Comparison of ENCODE assay signal across 8 mouse cellular contexts in the genomic region with DNA sequence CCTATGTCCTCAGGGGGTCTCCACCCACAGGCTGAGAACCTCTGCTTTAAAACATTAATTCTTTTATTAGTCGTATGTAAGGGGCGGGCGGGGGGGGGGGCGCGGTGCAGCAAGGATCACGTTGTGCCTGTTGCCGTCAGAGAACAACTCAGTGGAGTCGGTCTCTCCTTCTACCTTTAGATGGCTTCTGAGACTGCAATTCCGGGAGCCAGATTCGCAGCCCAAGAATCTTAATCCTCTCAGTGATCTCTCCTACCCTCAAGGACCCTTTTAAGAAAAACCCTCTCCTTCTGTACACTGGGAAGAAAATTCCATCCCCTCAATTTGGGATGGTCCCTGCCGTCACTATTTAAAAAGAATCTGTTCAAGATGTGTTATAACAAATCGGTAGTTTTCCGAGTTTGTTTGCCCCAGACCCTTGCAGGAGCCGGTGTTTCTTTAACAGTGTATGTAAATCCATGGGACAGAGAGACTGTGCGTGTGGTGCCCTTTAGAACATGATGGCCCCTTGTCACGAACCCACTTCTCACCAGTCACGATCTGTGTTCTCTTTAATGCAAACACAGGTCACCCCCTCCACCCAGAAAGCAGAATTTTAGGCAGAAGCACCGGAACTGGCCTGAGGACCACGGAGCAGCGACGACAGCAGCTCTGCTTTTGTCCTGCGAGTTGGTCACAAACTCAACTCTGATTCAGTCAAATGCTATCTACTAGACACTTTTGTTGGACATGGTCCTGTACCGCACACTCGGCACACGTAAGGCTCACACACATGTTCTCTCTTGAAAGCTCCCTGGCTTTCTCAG. TPM values are rescaled to one million over a fixed set of nuclear protein-coding genes. Genes with fewer than 3 reads are reported as not detected.
DNase-seq lines count a peak whose midpoint lies in the region; ATAC-seq and TF ChIP-seq lines count a peak whose summit lies in the region.

No protein-coding gene starts in this region.

- H3K4me2 ChIP-seq in forebrain, embryonic 12.5 days, result peak overlapping the region; percentile 93
- H3K4me2 ChIP-seq in liver, embryonic 12.5 days, result peak overlapping the region; percentile 71

- H3K4me1 ChIP-seq in forebrain, embryonic 12.5 days, result peaks cover 17% of the 10 kb centered on the region
- peaks cover 13% of the 10 kb centered on the region for H3K4me1 ChIP-seq in liver, embryonic 12.5 days

- ATAC-seq in forebrain, embryonic 12.5 days (ENCODE audit: low FRiP score), result no peak; the same call in 1 of the 2 replicates
- ATAC-seq in liver, embryonic 12.5 days, result peak; percentile 57; the same call in 1 of the 2 replicates

- H3K27ac ChIP-seq in gastrocnemius, adult 2 months, result no peak overlapping the region
- no peak overlapping the region for H3K27ac ChIP-seq in forebrain, embryonic 12.5 days
- H3K27ac ChIP-seq in liver, embryonic 12.5 days, result no peak overlapping the region

- H3K36me3 ChIP-seq in forebrain, embryonic 12.5 days (replicated peaks), result no peaks in the 10 kb centered on the region
- no peaks in the 10 kb centered on the region for H3K36me3 ChIP-seq in liver, embryonic 12.5 days

- H3K27me3 ChIP-seq in forebrain, embryonic 12.5 days, result peaks cover 52% of the 10 kb centered on the region
- H3K27me3 ChIP-seq in liver, embryonic 12.5 days (replicated peaks), result peaks cover 62% of the 10 kb centered on the region

- intact Hi-C loops in gastrocnemius, adult 2 months (cut with DNase I), result loop anchor here (1.0 kb wide), 1 partner anchor 31 kb away; no protein-coding TSS in a partner anchor
- intact Hi-C loops in left cerebral cortex, postnatal 36 days (cut with DNase I), result loop anchor here (5.0 kb wide), 1 partner anchor 56 kb away; no protein-coding TSS in a partner anchor

- TF ChIP-seq CTCF in gastrocnemius, adult 2 months (IDR thresholded peaks at IDR 0.05), result no peak

- under 1% methylated on average over 25 of the region's 25 CpGs for WGBS in forebrain, embryonic 12.5 days
- WGBS in liver, embryonic 12.5 days (ENCODE audit: insufficient replicate concordance), result 3% methylated on average over 25 of the region's 25 CpGs

- H3K9me3 ChIP-seq in forebrain, embryonic 12.5 days, result no peaks in the 10 kb centered on the region
- H3K9me3 ChIP-seq in liver, embryonic 12.5 days (replicated peaks), result no peaks in the 10 kb centered on the region

- peak overlapping the region; percentile 73 for H3K4me3 ChIP-seq in gastrocnemius, adult 2 months
- H3K4me3 ChIP-seq in forebrain, embryonic 12.5 days (replicated peaks), result peak overlapping the region; percentile 60
- H3K4me3 ChIP-seq in liver, embryonic 12.5 days, result peak overlapping the region; percentile 56

- DNase-seq in gastrocnemius, adult 2 months, result no peak
- no peak for DNase-seq in gastrocnemius, adult 18-20 months (ENCODE audit: low spot score)
- DNase-seq in 3T3-L1 (ENCODE audit: low read depth, low spot score), result peak; percentile 93
- no peak for DNase-seq in ovary, postnatal 10 days (ENCODE audit: low spot score)
- DNase-seq in spleen, postnatal 10 days (ENCODE audit: low spot score in 2 of 2), result no peak
- no peak for DNase-seq in left cerebral cortex, postnatal 36 days (ENCODE audit: low spot score in 2 of 2)

- peak overlapping the region; percentile 48; the same call in 1 of the 2 replicates for H3K9ac ChIP-seq in forebrain, embryonic 12.5 days
- H3K9ac ChIP-seq in liver, embryonic 12.5 days, result peak overlapping the region; percentile 44; the same call in 1 of the 2 replicates

RNA-seq across cellular contexts. Expression of gene Cpm, which starts 0.7 kb away (rescaled TPM):
- total RNA-seq in gastrocnemius, adult 2 months (2021), result 1 to 10 TPM; 2.2 to 2.9 TPM
- total RNA-seq in gastrocnemius, adult 18-20 months (2021), result 1 to 10 TPM; 2.5 to 2.9 TPM
- 5.2 and 6.5 TPM in 2 replicates for polyA plus RNA-seq in forebrain, embryonic 12.5 days (2016; fragmentation: Nextera tagmentation; extraction: Ambion mirVana)
- polyA plus RNA-seq in liver, embryonic 12.5 days (2016; fragmentation: Nextera tagmentation; extraction: Ambion mirVana), result 29.8 and 30.7 TPM in 2 replicates
- 1 to 10 TPM; 7.5 to 8.1 TPM for total RNA-seq in left cerebral cortex, postnatal 36 days (2021)
